Mouse (Mus musculus) ES-E14 (cell line): ENCODE results near the gene Lcn8. TPM values are rescaled to one million over a fixed set of nuclear protein-coding genes. Genes with fewer than 3 reads are reported as not detected.
A peak's percentile ranks its signal among the peaks of the same experiment; 100 is the strongest.

Experiments used
- DNase-seq: peaks from one replicate; pipeline ENCODE4 v3.0.0-alpha.2; 2013; ENCODE audit warnings: low read depth, low spot score
- H3K27ac ChIP-seq: 2 replicates; pipeline ENCODE4 v1.5.1; 2012; ENCODE audit warnings: low read depth, mild to moderate bottlenecking, low read length, moderate library complexity, mixed read lengths; ENCODE audit not compliant: poor library complexity, insufficient read depth, severe bottlenecking
- H3K36me3 ChIP-seq: 2 replicates; pipeline ENCODE4 v1.6.1; 2012; ENCODE audit warnings: mild to moderate bottlenecking, low read length, moderate library complexity, mixed read lengths; ENCODE audit not compliant: control insufficient read depth, poor library complexity, insufficient read depth, severe bottlenecking
- H3K4me1 ChIP-seq, 2 experiments: fragments of 150-350 bp in 1 of 2; sonication (generic) in 1 of 2; 2 replicates each; pipeline ENCODE4 v1.6.1; 2012; ENCODE audit warnings: low read length in 2 of 2, mild to moderate bottlenecking in 1 of 2, mixed read lengths in 1 of 2; ENCODE audit not compliant: control insufficient read depth in 2 of 2, insufficient read depth in 2 of 2, poor library complexity in 1 of 2
- H3K4me3 ChIP-seq, 2 experiments: fragments of 150-350 bp in 1 of 2; sonication (generic) in 1 of 2; 2 replicates each; pipeline ENCODE4 v1.5.1; 2012; ENCODE audit warnings: low read length in 2 of 2, low read depth in 1 of 2, mild to moderate bottlenecking in 1 of 2, mixed read lengths in 1 of 2; ENCODE audit not compliant: insufficient read depth in 1 of 2, poor library complexity in 1 of 2, severe bottlenecking in 1 of 2
- H3K9ac ChIP-seq: 2 replicates; pipeline ENCODE4 v1.6.1; 2012; ENCODE audit warnings: low read depth, mild to moderate bottlenecking, low read length, mixed read lengths; ENCODE audit not compliant: poor library complexity, insufficient read depth, severe bottlenecking
- H3K9me3 ChIP-seq: fragments of 150-350 bp; sonication (generic); 2 replicates; pipeline ENCODE4 v1.6.1; 2012; ENCODE audit warnings: low read depth, mild to moderate bottlenecking, low read length; ENCODE audit not compliant: control insufficient read depth, insufficient read depth
- CHD2 ChIP-seq: IDR thresholded peaks from 2 replicates; pipeline ENCODE4 v1.6.1; 2014; ENCODE audit warnings: mild to moderate bottlenecking, low read depth, low read length, inconsistent platforms
- HCFC1 ChIP-seq: IDR thresholded peaks from 2 replicates; pipeline ENCODE4 v1.6.1; 2012; ENCODE audit warnings: low read length, inconsistent platforms, borderline replicate concordance; ENCODE audit not compliant: insufficient read depth
- MAFK ChIP-seq: IDR thresholded peaks from 2 replicates; pipeline ENCODE4 v1.6.1; 2014; ENCODE audit warnings: mild to moderate bottlenecking, low read depth, low read length, inconsistent platforms; ENCODE audit not compliant: insufficient read depth
- ZC3H11A ChIP-seq: IDR thresholded peaks from 2 replicates; pipeline ENCODE4 v1.6.1; 2012; ENCODE audit warnings: low read depth, mild to moderate bottlenecking, inconsistent platforms, low read length, borderline replicate concordance
- ZNF384 ChIP-seq: IDR thresholded peaks from 2 replicates; pipeline ENCODE4 v1.6.1; 2012; ENCODE audit warnings: low read depth, low read length, inconsistent platforms
- in situ Hi-C, 2 experiments: fragments of 600-800 bp; cut with MboI; formaldehyde crosslinking; loops; one replicate each; pipeline ENCODE4 v1.15.1; 2025; ENCODE audit warnings: low sequenced_read_pairs in 2 of 2, inconsistent platforms in 1 of 2; ENCODE audit not compliant: unreplicated experiment in 2 of 2
- total RNA-seq: library from RNA; depleted of rRNA; stranded (reverse); fragments of 300-350 nt; gene quantifications from 2 replicates; pipeline ENCODE4 v1.2.3, GENCODE M21; 2012

The Lcn8 gene
- total RNA-seq, 1 experiment = not detected

DNA sequence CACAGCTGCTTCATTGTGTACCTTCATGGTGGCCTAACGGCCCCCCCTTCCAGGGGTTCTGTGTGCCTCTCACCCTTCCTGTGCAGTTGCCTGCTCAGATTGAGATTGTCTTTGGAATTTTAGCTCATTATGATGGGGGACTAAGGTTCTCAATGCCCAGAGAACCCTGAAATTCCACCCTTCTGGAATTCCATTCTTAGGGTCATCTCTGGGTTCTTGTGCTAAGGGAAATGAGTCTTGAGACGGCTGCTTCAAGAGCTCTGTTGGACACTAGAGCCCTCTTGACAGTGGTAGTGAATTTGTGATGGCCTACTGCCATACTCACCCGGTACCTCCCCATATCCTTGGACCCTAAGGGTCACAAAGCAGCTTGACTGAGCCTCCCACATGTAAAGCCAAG is 35.3 kb upstream of the Lcn8 start, which contains the start of gene Ccdc183:
Ccdc183 (minus strand) TSS at position 101 of the 400 bp plus-strand sequence.
- TF ChIP-seq ZC3H11A = no peak
- no peak for TF ChIP-seq MAFK
- TF ChIP-seq CHD2 = no peak
- TF ChIP-seq HCFC1 = no peak
- TF ChIP-seq ZNF384 = no peak

DNA sequence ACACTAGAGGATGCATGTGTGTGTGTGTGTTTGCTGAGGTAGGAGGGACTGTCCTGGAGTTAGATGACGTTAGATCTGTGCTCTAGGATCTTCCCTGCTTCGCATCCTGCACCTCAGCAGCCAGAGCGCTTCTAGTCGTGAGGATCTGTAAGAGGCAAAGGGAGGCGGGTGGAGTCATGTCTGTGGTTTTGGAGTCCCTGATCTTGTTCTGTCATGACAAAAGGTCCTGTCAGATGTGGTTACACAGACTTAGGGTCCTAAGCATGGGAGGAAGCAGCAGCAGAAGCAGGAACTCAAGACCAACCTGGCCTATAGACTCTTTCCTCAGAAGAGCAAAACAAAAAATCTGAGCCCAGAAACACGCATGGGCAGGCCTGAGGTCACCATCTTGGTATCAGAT is 32.5 kb upstream of the Lcn8 start:
- Histone ChIP-seq H3K4me1 (no peaks in the 10 kb centered on the region; a peak in 1 of 4 replicates), H3K36me3 (no peaks in the 10 kb centered on the region; the same call in 1 of the 2 replicates), H3K9ac (no peak overlapping the region), H3K9me3 (no peaks in the 10 kb centered on the region), H3K4me3 (no peak overlapping the region), H3K27ac (no peak overlapping the region)
- DNase-seq = no peak
- TF ChIP-seq CHD2 = no peak
- in situ Hi-C loops = no loop called here

More for the DNA sequence above, 35.3 kb upstream of the Lcn8 start, which contains the start of gene Ccdc183:
- H3K9ac ChIP-seq = no peak within 1 kb of the TSS
- no peak within 1 kb of the TSS for H3K27ac ChIP-seq
- H3K36me3 ChIP-seq = no peaks in the 10 kb centered on the region; the same call in 1 of the 2 replicates
- H3K9me3 ChIP-seq = no peaks in the 10 kb centered on the region
- in situ Hi-C loops = no loop called here
- no peaks in the 10 kb centered on the region; a peak in 1 of 4 replicates for H3K4me1 ChIP-seq
- H3K4me3 ChIP-seq = peak within 1 kb of the TSS; percentile 42 to 54; a peak in 3 of 4 replicates
- DNase-seq = no peak

DNA sequence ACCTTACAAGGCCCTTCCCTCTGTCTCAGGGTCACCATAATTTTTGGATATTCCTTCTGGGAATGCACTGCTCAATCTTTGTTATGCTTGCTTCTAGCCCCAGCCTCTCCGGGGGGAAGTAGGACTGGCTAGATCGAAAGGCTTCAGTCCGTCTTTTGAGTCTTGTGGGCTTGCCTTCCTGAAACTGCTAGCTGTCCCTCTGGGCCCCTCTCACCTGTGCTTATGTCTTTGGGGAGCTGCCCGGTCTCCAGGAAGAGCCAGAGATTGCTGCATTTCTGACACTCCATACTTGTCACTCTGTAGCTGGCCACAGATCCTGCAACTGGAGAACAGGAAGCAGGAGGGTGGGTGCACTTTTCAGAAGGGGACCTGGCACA is 32.1 kb upstream of the Lcn8 start:
- in situ Hi-C loops = no loop called here
- H3K4me3 ChIP-seq = no peak overlapping the region
- no peak for DNase-seq
- H3K9me3 ChIP-seq = no peaks in the 10 kb centered on the region
- TF ChIP-seq ZNF384 = no peak
- no peak for TF ChIP-seq CHD2
- no peak for TF ChIP-seq HCFC1
- TF ChIP-seq ZC3H11A = no peak
- TF ChIP-seq MAFK = no peak
- no peaks in the 10 kb centered on the region; the same call in 1 of the 2 replicates for H3K36me3 ChIP-seq
- H3K4me1 ChIP-seq = no peaks in the 10 kb centered on the region; a peak in 1 of 4 replicates
- H3K27ac ChIP-seq = no peak overlapping the region
- H3K9ac ChIP-seq = no peak overlapping the region

DNA sequence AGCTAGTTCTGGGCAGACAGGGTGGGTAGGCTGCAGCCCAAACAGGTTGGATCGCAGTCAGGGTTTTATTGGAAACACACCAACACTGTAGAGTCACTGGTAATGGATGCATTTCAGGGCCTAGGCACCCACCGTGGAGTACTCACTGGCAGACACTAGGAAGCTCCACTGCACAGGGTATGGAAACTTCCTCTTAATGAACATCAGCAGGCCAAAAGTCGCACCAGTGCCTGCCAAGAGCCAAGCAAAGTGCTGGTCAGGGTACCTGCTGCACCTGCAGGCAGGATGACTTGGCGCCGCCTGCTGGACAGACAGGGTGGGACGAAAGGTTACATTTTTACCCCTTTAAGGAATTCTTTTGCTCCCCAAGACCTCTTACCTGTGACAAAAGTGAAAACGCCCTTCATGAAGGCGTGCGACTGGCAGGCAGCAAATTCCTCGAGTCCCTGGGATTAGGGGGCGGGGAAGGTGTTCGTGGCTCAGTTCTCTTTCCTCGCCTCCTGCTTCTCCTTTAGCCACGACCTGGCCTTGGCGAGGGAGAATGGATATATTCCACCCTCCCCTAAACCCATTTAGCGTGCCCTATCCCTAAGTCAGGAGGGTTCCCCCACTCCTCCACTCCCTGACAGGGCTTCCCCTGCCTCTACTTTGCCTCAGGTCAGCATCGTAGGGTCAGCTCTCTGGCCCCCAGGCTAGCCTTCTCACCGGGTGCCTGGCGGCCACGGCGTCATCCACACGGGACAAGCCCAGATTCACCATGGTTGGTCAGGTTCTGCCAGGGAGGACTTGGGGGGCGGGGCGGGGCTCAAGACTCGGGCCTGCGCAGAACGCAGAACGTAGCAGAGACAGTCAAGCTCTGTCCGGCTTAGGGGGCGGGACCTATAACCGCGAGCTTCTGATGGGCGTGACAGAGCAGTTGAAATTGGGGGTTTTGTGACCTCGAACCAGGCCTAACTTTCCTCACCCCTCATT is 31.4 kb upstream of the Lcn8 start, which contains the start of gene Tmem141:
Tmem141 (minus strand) TSS at position 777 of the 972 bp plus-strand sequence.
- H3K9ac ChIP-seq = peak within 1 kb of the TSS; percentile 78
- H3K27ac ChIP-seq = no peak within 1 kb of the TSS
- DNase-seq = peak; percentile 77
- H3K4me1 ChIP-seq = no peaks in the 10 kb centered on the region; a peak in 1 of 4 replicates
- no peaks in the 10 kb centered on the region for H3K9me3 ChIP-seq
- peak within 1 kb of the TSS; percentile 69 to 80 for H3K4me3 ChIP-seq
- no peaks in the 10 kb centered on the region; the same call in 1 of the 2 replicates for H3K36me3 ChIP-seq
- peak; percentile 15; the same call in 1 of the 2 replicates for TF ChIP-seq HCFC1
- no peak for TF ChIP-seq CHD2
- in situ Hi-C loops = no loop called here
